Mouse (Mus musculus) gastrocnemius, postnatal 4 days (tissue): ENCODE results near the gene Syce3. TPM values are rescaled to one million over a fixed set of nuclear protein-coding genes. Genes with fewer than 3 reads are reported as not detected.
"Not testable (repeated sequence)": the region's sequence is repeated elsewhere in the genome, so short reads cannot be mapped to it uniquely, and the experiment has no call there.

Experiments used
- DNase-seq, 2 experiments: peaks; one replicate each; pipeline ENCODE4 v3.0.0; 2021 to 2022; ENCODE audit warnings: low spot score in 2 of 2, mixed read lengths in 2 of 2
- long read RNA-seq, 2 experiments: library from polyadenylated mRNA; stranded (forward); transcript quantifications; one replicate each; pipeline ENCODE4 v2.0.0; 2021
- total RNA-seq, 2 experiments: library from RNA; stranded (reverse); gene quantifications; 2 replicates each; pipeline ENCODE4 v1.2.3; 2021

Syce3 gene
- total RNA-seq = not detected
- long read RNA-seq, experiment 1 = 0 reads
- long read RNA-seq, experiment 2 = 0 reads

DNA sequence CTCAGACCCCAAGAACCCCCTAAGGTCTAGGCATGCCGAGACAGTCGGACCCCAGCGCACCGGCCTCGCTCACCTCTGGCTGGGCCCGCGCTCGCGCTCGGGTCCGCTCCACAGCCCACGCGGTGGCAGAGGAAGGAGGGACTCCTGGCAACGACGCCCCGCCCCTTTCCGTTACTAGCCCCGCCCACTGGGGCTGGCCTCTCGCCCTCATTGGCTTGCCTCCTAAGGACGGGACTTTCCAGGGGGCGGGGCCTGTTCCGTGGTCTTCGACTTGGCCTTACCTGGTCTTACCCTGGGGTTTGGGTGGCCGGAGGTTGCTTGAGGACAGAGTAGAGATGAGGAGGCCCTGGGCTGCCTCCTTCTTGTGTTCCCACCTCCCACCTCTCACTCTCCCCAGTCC lies at the start of gene Syce3:
Syce3 (minus strand) TSS at position 386 of the 400 bp plus-strand sequence.
- no peak for DNase-seq

DNA sequence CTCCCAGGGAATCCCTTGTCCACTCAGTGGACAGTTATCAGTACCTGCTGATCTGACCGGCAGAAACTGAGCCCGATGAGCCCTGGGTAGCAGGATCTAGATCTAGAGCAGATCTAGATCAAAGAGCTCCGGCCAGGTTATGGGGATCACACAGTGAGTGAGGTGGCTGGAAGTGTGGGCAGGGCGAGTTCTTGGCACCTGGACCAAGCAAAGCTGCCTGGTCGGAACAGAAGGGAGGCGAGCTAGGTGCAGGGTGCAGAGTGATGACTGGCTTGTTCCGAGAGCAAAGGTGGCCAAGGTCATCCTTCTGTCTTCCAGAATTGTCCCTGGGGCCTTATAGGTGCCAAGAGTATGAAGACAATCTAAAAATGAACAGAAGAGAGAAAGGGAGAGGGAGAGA lies 49.5 kb upstream of the Syce3 start:
- DNase-seq = no peak

DNA sequence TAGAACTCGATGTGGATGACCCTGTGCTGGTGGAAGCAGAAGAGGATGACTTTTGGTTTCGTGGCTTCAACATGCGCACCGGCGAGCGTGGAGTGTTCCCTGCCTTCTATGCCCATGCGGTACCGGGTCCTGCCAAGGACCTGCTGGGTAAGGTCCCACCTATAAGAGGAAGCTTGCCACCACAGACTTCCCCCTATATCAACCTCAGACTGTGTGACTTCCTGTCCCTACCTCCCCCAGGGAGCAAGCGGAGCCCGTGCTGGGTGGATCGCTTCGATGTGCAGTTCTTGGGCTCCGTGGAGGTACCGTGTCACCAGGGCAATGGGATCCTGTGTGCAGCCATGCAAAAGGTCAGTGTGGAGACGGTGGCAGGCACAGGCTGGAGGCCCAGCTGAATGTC lies 48.6 kb upstream of the Syce3 start:
- no peak for DNase-seq

DNA sequence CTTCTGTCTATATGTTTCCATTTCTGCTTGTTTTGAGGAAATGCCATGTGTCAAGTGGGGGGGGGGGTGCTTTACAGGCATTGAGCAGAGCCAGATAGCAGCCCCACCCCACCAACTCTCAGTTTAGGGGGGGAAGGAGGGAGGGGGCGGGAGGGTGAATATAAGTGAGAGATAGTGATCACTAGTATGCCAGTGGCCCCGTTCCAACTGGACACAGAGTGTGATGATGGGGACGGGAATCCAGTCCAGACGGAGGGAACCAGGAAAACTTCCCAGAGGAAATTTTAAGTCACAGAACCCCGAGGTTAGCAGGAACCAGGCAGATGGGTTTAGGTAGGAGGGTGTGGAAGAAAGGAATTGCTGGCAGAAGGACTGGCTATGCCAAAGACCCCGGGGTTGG lies 45.3 kb upstream of the Syce3 start:
- DNase-seq = no peak

DNA sequence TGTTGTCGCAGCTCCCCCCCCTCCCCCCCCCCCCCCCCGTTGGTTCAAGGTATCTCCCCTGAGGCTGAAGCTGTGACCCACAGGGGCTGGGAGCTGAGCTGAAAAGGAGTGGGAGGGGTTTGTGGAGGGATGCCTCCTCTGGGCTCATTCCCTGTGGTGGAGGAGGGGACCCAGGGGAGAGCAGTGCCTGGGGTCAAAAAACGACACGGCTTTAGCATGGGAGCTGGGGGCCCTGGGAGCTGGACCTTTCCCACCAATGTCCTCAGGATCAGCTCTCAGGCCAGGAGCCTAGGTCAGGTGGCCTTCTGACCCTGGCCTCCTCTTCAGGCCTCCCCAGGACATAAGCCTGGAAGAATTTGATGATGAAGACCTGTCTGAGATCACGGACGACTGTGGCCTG lies 44.6 kb upstream of the Syce3 start:
- no peak for DNase-seq

DNA sequence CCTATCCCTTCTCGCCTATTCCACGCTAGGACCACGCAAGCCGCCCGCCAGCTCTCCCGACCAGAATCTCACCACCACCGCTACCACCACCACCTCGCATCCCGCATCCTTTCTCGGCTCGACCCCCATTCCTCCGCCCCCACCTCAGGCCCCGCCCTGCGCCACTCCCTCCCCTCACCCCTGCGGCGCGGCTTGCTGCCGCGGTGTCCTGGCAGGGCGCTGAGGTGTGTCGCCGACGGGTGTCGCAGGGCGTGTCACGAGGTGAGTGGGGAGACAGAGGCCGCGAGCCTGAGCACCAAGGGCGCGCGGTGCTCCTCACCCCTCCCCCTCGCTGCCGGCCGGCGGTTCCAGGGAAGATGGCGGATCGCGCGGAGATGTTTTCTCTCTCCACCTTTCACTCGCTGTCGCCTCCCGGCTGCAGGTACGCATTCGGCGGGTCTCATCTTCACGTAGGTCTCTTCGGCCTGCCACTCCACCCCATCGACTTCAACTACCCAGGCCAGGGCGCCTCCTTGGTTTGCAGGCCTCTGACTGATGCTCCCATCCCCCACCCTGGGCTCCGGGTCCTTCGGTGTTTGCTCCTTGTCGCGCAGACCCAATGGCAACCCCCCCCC lies 43.7 kb upstream of the Syce3 start, which contains the start of gene Mapk8ip2:
Mapk8ip2 (plus strand) TSS at position 49 of the 614 bp plus-strand sequence.
- no peak for DNase-seq

DNA sequence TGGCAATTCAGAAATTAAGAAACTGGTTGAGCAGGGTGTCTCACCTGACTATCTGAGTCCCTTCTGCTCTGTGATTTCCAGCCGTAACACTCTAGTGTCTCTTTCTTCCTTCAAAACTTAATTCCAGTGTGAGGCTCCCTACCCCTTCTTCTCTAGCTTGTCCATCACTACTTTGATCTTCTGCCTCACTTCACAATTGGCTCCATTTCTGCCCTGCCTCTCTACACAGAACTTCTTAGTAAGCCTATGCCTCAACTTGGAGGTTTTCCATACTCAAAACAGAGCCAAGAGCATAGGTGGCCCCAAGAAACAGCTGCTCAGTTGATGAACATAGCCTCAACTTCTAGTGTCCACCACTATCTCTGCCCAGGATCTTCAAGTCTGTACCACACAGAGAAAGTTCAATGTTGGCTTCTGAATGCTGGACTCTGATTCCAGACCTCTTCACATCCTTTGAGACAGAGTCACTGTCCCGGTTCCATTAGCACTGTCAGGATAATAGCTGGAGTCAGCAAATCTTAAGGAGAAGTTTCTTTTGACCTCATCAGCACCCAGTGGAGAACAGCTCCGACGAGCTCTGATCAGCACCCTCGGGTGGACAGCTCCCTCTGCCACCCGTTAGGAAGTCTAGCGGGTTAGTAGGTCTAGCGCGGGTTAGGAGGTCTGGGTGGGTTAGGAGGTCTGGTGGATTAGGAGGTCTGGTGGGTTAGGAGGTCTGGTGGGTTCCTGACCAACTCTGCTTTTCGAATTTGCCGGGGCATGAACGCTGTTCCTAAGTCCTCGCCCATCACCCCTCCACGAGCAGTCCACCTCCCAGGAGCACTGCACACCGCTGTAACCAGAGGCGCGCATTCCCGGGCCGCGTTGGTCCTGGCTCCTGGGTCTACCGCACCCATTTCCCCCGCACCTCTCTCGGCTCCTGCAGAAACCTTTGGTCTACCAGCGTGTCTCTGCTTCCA lies 42.9 kb upstream of the Syce3 start:
- DNase-seq = peak in 1 of 2 experiments; percentile 76

DNA sequence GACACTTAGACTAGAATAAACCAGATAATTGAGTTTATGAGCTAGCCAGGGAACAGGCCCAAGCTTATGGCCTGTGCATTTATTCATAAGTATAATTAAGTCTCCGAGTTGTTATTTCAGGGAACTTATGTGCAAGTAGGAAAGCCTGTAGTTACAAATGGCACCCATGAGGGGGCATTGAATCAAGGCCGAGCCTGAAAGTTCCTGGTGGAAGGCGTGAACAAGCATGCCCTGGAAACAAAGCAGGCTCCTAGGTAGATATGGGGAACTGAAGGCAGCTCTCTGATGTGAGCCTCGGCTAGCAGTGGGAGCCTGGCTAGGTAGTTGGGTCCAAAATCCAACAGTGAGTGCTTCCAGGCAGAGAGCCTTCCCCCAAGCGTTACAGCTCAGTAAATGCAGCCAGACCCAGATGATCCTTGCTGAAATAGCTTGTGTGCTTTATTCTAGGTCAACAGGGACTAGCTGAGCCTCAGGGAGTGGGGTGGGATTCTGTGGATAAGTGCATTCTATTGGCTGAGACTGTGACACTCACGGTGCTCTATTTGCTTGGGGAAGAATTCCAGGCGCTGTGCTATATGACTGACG lies 32.3 kb upstream of the Syce3 start:
- DNase-seq = no peak

DNA sequence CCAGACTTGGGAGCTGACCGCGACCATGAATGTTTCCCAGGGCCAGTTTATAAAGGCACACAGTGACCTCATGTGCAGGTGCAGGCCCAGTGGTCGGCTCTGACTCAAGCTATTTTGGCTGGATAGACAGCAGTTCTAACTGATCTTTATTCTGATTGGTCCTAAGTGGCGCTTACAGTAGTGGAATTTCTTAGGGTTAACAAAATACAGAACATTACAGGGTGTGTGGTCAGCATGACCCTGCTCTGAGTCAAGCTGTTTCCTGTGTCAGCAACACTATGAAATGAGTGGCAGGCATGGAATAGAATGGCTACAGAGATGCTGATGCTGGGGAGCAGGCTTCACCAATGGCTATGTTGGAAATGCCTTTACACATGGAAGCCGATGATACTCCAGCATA lies 25.6 kb upstream of the Syce3 start:
- DNase-seq = no peak

DNA sequence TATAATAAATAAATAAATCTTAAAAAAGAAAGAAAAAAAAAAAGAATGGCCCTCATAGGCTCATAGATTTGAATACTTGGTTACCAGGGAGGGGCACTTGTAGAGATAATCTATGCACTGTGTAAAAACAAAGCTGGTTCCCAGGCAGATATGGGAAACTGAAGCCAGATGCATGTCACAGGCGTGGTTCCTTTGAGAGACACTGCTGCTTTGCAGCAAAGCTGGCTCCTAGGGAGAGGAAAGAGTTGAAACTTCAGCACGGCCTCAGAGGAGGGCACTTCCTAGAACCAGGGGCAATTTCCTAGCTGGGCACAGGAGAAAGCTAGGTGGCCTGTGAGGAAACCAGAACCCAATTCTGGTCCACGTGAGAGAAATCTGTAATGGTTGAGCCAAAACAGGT lies 23.8 kb upstream of the Syce3 start:
- DNase-seq = no peak

DNA sequence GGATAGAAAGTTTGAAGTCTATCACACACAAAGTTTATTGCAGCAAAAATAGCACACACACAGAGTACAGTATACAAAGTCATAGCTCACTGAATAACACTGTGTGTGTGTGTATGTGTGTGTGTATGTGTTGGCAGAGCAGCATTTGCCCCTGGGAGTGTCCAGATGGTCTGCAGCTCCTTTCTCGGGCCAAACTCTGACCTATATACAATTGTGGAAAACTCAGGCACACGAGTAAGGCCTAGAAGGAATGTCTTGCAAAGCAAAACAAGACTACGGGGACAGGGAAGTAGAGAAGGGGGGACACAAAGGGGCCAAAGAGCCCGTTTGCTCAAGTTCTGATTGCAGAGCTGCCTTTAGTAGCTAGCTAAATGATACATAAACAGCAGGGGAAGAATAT lies 22.6 kb upstream of the Syce3 start:
- no peak for DNase-seq

DNA sequence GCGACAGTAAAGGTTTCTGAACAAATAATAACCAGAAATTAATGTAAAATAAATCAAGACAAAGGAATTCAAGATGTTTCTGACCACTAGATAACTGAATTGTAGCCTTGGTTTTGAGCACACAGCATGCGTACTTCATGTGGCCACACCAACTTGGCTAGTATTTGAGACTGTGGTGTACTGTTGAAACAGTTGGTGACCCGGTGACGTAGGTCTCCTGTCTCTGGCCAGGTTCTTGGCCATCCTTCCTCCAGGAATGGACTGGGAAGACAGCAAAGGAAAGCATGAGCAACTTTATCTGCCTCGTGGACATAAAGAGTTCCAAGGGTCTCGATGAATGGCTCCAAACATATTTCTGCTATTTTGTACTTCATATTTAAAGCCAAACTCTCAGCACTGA lies 21.5 kb upstream of the Syce3 start:
- no peak for DNase-seq

DNA sequence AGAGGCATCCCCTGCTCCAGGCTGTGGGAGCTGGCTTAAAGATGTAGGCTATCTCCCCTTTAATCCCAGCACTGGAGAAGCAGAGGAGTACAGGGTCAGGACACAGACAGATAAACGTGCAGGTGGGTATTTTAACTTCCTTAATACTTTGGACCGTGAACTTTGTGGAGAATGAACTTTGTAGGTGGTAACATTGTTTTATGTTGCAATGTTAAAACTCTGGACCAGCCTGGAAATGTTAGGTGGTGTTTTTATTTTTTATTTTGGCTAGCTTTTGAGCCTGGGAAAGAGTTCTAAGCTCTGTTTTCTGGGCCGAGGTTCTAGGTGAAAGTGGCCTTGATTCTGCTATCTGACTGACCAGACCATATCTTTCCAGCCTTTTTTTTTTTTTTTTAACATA lies 21.0 kb upstream of the Syce3 start:
- DNase-seq = no peak

DNA sequence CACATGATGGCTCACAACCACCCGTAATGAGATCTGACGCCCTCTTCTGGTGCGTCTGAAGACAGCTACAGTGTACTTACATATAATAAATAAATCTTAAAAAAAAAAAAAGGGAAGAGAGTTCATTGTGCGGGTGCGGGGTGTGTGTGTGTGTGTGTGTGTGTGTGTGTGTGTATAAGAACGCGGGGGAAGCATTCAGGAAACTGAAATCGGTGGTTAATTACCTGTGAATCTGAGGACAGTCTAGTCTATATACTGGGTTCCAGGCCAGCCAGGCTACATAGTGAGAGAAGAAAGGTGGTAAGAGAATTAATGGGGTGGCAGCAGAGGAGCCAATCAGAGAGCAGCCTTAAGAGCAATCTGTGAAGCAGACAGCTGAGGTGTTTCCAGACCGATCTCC lies 20.5 kb upstream of the Syce3 start:
- DNase-seq = not testable (repeated sequence)

DNA sequence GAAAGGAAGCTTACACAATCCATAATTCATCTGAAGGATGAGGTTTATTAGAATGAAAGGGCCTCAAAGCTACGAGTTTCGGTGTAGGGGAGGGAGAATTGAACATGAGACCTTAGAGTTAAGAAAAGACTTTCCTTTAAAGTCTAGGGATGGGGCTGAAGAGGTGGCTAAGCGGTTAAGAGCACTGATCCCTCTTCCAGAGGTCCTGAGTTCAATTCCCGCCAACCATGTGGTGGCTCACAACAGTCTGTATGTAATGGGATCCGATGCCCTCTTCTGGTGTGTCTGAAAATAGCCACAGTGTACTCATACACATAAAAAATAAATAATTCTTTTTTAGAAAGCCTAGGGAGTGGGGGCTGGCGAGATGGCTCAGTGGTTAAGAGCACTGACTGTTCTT lies 20.0 kb upstream of the Syce3 start:
- DNase-seq = no peak

DNA sequence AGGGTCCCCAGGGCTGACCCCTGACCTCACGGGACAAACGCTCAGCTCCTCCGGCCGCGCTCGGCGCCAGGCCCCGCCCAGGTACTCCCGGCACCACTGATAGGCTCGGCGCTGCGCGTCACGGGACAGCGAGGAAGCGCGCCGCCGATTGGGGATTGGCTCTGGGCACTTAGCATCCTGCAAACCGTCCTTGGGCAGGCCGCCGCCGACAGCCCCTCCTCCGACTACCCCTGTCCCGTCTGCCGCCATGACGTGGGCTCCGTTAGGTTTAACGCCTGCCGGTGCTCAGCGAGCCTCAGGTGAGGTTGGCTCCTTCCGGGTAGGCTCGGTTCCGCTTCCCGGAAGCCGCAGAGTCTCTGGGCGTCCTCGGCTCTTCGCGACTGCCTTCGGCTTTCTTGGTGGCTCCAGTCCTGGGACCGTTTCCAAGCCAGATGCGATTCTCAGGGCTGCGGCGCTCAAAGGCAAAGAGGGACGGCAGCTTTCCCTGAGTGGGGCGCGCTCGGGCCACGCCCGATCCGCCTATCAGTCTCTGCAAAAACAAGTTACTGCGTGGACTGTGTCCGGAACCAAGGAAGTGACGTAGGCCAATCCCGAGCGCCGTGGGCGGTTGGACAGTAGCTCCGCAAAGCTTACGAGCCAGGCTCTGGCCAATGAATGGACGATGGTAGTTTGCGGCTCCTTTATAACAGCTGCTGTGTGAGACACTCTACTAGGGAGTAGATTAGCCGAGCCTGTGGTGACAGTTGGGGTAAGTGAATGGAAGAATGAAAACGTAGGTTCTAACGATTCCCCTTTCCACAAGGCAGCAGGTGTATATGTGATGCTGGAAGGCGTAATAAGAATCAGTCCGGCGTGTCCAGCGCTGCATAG lies 19.3 kb upstream of the Syce3 start, which contains the start of the genes C730034F03Rik, Gm44502 and Chkb:
C730034F03Rik (plus strand) TSS at position 238 of the 870 bp plus-strand sequence.
Gm44502 (minus strand) TSS at position 345 of the 870 bp plus-strand sequence.
Chkb (minus strand) TSS at position 557 of the 870 bp plus-strand sequence.
- DNase-seq = peak; percentile 84 to 93

DNA sequence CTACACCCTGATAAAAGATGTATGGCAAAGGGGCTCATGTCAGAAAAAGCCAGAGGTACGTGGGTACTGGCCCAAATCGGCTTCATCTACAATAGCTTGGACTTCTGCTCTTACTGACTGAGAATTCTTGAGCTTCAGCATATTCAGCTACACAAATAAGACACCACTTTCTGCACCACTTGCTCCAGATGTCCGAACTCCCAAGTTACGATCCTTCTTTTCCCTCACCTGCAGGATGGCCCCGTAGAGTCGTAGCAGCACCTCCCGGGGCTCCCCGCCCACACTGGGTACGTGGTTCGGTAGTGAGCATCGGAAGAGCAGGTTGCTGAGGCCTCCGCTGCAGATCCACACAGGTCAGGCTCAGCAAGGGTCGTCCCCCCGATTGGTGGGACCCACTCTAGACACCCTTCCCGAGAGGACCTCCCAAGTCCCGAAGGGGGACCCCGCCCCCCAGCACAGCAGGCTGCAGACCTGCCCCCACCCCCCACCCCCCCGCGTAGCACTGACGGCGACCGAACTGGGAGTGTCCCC lies 18.6 kb upstream of the Syce3 start:
- DNase-seq = peak in 1 of 2 experiments; percentile 19

DNA sequence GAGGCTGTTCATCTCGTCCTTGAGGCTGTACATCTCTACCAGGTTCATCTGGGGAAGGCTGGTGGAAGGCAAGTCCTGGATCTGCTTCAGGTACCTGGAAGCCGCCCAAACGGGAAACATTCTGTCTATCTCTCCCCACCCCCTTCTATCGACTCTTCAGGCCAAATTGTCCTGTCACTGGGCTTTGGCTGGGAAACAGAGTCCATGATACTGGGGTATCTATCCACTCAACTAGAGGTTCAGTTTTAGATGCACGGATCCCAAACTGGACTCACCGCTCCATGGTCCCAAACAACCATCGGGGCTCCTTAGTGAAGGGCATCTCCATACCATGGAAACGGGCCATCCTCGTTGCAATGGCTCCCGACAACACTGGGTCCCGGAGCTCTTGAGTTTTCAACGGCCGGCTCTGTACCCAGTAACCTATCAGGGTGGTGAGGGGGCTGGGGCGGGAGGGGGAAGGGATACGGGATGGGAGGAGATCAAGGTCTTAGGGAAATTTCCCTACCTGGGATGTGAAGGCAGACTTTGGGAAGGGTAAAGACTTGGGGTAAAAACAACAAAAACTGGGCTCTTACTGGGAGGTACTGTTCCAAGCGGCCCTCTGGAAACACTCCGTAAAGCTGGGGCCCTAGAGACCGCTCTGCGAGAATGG lies 18.0 kb upstream of the Syce3 start:
- DNase-seq = no peak

DNA sequence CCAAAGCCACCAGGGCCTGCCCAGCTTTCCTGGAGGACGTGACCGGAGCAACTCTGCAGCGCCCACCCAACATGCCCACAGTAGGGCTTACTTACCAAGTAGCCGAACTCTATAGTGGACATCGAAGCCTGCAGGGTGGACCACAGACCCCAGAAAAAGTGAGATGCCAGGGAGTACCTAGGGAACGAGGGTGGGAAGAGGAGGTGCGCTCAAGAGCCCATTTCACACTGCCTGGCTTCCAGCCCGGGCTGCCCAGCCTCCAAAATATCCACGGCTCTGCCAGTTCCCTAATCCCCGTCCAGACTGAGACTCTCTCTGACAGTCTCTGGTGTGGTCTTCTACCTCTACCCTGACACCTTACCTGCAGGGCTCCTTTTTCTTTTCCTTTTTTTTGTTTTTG lies 16.4 kb upstream of the Syce3 start:
- DNase-seq = no peak

DNA sequence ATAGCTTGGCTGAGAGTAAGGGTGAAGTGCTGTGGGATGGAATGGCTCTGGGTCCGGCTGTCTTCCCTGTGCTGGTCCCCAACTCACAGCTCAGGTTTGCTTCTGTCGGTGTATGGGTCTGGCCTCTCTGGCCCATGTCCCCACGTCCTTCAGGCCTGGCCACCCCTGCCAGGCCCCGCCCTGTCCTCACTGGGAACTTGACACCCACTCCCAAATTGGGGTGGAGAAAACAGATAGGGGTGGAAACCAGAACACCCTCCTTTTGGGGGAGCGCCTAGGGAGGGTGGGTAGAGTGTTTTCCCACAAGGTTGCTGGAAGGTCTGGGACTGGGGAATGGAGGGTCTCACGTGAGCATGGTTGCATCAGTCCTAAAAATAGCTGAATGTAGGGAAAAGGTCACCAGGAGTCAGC lies 15.4 kb upstream of the Syce3 start, which contains the start of gene Cpt1b:
Cpt1b (minus strand) TSS at position 153 of the 411 bp plus-strand sequence.
- DNase-seq = no peak
